Mouse (Mus musculus): ENCODE results near the gene Smoc1.

The Smoc1 gene

DNA sequence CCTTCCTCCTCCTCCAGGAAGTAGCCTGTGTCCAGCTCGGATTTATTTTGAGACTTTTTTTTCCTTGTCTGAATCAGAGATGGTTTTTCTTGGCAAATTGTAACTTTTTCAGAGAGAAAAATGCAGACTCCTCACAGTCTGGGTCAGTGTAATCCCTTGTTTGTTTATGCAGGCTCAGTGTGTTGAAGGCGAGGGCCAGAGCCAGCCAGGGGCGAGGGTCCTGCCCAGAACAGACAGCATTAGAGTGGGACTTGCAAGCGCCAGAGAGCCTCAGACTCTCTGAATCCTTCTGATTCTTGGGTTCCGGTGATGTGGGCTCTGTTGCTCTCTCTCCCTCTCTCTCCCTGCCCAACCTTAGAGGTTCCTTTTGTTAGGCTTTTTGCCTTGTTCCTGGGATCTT, 53.7 kb downstream of the Smoc1 start:
- no peak for DNase-seq (ENCODE audit: low read depth, low spot score)

DNA sequence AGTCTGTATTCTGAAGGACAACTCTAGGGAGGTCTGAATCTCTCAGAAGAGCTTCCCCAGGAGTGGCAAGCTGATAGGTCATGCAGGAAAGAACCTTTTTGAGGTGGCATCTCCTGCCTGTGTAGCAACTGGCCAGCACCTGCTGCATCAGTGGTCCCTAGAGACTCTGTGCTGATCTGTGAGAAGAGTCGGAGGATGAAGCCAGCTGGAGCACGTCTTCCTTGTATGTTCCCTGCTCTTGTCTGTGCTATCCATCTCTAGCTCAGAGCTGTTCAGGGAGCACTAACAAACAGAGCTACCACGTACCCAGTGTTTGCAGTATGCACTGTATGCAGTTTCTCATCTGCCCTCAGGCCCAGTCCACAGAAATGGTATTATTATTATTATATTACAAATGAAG, 54.4 kb downstream of the Smoc1 start:
- DNase-seq (ENCODE audit: low read depth, low spot score) = no peak

- DNase-seq (ENCODE audit: low read depth, low spot score) = no peak
These were observed 56.5 kb downstream of the Smoc1 start for GRCm38 (mm10) chr12:81083146-81083545.

GRCm38 (mm10) chr12:81085244-81085643, 58.6 kb downstream of the Smoc1 start:
- no peak for DNase-seq (ENCODE audit: low read depth, low spot score)

- DNase-seq (ENCODE audit: low read depth, low spot score) = no peak
These were observed 61.5 kb downstream of the Smoc1 start for GRCm38 (mm10) chr12:81088131-81088530.

- DNase-seq (ENCODE audit: low read depth, low spot score) = no peak
These were observed 65.0 kb downstream of the Smoc1 start for GRCm38 (mm10) chr12:81091641-81092040.

GRCm38 (mm10) chr12:81092641-81093040, 66.0 kb downstream of the Smoc1 start:
- no peak for DNase-seq (ENCODE audit: low read depth, low spot score)

DNA sequence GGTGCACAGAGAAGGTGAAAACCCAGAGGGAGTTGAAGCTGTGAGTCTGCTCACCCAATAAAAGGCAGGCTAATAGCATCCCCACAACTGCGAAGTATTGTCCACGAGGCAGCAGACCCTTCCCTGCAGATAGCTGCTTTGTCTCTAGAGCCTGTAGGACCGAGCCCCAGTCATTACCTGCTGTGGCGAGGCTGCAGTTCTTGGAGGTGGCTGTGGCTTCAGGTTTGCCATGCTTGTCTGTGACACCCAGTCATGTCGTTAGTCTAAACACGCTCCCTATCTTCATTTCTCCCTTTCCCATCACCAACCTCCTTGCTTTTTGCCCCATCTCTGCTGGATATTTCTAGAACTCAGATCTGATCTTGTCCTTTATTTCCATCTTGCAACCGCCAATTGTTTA, 66.6 kb downstream of the Smoc1 start:
- no peak for DNase-seq (ENCODE audit: low read depth, low spot score)

- DNase-seq (ENCODE audit: low read depth, low spot score) = no peak
These were observed 68.3 kb downstream of the Smoc1 start for GRCm38 (mm10) chr12:81094766-81095405.

- DNase-seq (ENCODE audit: low read depth, low spot score) = no peak
These were observed 70.7 kb downstream of the Smoc1 start for GRCm38 (mm10) chr12:81097267-81097666.

GRCm38 (mm10) chr12:81097738-81098137, 71.1 kb downstream of the Smoc1 start:
- DNase-seq (ENCODE audit: low read depth, low spot score) = no peak

DNA sequence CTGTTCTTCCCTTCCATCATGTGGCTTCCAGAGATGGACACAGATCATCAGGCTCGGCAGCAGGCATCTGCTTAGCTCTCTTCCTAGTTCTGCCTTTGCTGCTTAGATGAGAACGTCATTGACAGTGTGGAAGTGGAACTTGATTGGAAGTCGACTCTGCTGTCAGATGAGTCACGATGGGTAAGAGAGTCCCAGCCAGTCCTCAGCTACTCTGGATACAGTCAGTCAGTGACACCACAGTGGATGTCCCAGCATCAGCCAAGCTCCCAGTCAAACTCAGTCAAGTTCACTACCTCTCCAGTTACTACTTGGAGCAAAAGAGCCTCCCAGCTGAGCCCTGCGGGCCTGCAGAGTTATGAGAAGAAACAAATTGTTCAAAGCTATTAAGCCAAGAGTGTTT, 72.6 kb downstream of the Smoc1 start:
- no peak for DNase-seq (ENCODE audit: low read depth, low spot score)

GRCm38 (mm10) chr12:81101691-81102090, 75.1 kb downstream of the Smoc1 start:
- DNase-seq (ENCODE audit: low read depth, low spot score) = no peak

DNA sequence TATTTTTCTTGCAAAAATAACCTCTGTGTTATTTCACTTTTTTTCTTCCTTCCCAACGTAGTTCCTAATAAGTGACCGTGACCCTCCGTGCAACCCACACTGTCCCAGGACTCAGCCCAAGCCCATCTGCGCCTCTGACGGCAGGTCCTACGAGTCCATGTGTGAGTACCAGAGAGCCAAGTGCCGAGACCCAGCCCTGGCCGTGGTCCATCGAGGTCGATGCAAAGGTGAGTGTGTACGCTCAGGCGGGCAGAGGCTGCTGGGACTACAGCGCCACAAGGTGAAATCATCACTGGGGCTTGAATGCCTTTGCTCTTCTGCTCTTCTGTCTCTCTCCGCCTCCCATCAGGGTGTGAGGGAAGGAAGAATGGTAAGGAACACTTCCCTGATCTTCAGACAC, 77.9 kb downstream of the Smoc1 start:
- DNase-seq (ENCODE audit: low read depth, low spot score) = no peak

GRCm38 (mm10) chr12:81105721-81106633, 79.4 kb downstream of the Smoc1 start:
- DNase-seq (ENCODE audit: low read depth, low spot score) = no peak

DNA sequence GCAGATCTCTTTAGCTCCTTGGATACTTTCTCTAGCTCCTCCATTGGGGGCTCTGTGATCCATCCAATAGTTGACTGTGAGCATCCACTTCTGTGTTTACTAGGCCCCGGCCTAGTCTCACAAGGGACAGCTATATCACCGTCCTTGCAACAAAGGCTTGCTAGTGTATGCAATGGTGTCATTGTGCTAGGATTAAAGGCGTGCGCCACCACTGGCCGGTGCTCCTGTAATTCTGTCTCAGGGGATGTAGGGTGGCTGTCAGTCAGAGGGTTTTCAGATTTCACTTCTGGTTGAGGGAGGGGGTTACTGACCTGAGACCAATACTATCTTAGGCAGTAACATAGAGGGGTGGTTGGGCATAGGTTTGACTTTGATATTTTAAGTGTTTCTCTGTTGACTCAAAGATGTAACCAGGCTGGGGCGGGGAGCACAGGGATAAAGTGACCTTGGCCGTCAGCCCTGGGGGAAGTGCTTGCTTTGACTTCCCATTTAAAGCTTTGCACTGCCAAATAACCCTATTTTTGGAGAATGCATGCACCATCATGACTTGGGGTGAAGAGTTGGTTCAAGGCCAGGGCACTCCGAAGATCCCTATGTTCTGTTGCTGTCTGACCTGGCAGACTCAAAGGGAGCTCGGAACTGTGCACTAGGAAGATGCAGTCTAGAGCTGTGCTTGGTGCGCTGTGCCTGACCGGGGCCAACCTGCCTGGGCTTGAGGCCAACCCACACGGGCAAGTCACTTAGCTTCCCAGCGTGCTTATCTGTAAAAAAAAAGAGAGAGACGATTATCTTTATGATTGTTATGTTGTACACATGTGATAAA, 80.9 kb downstream of the Smoc1 start:
- DNase-seq (ENCODE audit: low read depth, low spot score) = no peak

DNA sequence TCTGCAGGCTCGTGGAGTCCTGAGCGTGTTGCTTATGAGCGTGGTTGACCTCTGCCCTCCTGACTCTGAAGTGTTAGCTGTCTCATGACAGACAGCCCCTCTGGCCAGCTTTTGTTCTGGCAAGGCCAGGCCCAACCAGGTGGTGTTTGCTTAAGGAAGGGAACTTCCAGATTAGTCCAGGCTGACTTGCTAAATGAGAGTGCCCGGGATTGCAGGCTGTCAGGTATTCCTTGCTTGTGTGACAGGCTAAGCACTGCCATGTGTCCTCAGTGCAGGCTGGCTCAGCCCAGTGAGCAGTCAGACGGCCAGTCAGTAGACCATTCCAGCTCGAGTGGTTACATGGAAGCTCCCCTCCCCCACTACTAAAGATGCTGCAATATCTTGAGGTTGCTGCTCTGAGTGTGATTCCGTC, 82.0 kb downstream of the Smoc1 start:
- DNase-seq (ENCODE audit: low read depth, low spot score) = no peak

- no peak for DNase-seq (ENCODE audit: low read depth, low spot score)
These were observed 83.4 kb downstream of the Smoc1 start for GRCm38 (mm10) chr12:81110006-81110405.

- no peak for DNase-seq (ENCODE audit: low read depth, low spot score)
These were observed 85.7 kb downstream of the Smoc1 start for GRCm38 (mm10) chr12:81112321-81112720.

DNA sequence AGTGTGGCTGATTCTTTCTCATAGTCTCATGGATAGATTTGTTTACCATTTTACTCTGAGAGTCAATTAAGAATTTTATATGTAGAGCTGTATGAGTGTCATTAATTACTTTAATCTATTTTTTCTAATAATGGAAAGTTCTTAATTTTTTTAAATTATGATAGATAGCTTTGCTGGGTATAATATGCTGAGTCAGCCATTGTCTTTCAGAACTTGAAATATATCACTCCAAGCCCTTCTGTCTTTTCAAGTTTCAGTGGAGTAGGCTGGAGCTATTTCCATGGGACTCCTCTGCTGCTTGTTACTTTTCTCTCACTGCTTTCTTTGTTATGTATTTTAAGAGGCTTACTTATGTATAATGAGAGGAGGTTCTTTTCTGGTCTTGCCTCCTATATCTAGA, 93.7 kb downstream of the Smoc1 start:
- no peak for DNase-seq (ENCODE audit: low read depth, low spot score)

GRCm38 (mm10) chr12:81123793-81124192, 97.2 kb downstream of the Smoc1 start:
- DNase-seq (ENCODE audit: low read depth, low spot score) = no peak

GRCm38 (mm10) chr12:81126842-81127241, 100.2 kb downstream of the Smoc1 start:
- no peak for DNase-seq (ENCODE audit: low read depth, low spot score)

Measured in ZHBTc4 (cell line).